Mouse (Mus musculus): ENCODE measurements at regions not wholly inside any gene's neighbourhood (a gene's known extent, or its start where the extent isn't known, plus 50 kb on each side); places are given as distances from the start of the nearest gene placed in this dataset.

- TF ChIP-seq MAZ (IDR thresholded peaks at IDR 0.05; ENCODE audit: low read depth, low read length) = no peak
- no peak for TF ChIP-seq POLR2A (IDR thresholded peaks at IDR 0.05; ENCODE audit: low read depth, low read length)
- no peak for TF ChIP-seq CTCF (conservative IDR thresholded peaks at IDR 0.05 in 1 of 2, IDR thresholded peaks at IDR 0.05 in 1 of 2; ENCODE audit: low read depth in 2 of 2, low read length in 2 of 2)
- no peak for TF ChIP-seq EP300 (IDR thresholded peaks at IDR 0.05; ENCODE audit: low read length)
- no peak for TF ChIP-seq USF1 (IDR thresholded peaks at IDR 0.05; ENCODE audit: low read depth, low read length)
- TF ChIP-seq GABPA (IDR thresholded peaks at IDR 0.05; ENCODE audit: insufficient replicate concordance, low read depth, low read length) = no peak
Observed at GRCm38 (mm10) chr9:90369568-90369967, 99.0 kb upstream of the Tbc1d2b start.
